Mouse (Mus musculus) frontal cortex, adult 2 months (tissue): ENCODE data around the gene Pnrc2. TPM values are rescaled to one million over a fixed set of nuclear protein-coding genes. Genes with fewer than 3 reads are reported as not detected.
A peak's percentile ranks its signal among the peaks of the same experiment; 100 is the strongest.

Source experiments
- DNase-seq, 2 experiments: peaks; one replicate each; pipeline ENCODE4 v3.0.0; 2022; ENCODE audit warnings: low spot score in 1 of 2; ENCODE audit errors: extremely low spot score in 1 of 2
- polyA plus RNA-seq: library from polyadenylated mRNA; depleted of rRNA; stranded (reverse); fragments of >200 nt; gene quantifications from 2 replicates; pipeline ENCODE4 v1.2.3, GENCODE M21; 2012

Gene Pnrc2
- polyA plus RNA-seq, 1 experiment, result 68.6 TPM

- DNase-seq, result no peak
Observed at GRCm38 (mm10) chr4:135895071-135895571, 21.5 kb upstream of the Pnrc2 start, which contains the start of gene Cnr2. TSS of gene Cnr2 (plus strand) at chr4:135895394.

- DNase-seq, result no peak
Observed at GRCm38 (mm10) chr4:135892884-135893283, 19.2 kb upstream of the Pnrc2 start.

GRCm38 (mm10) chr4:135891539-135891938, 17.9 kb upstream of the Pnrc2 start:
- DNase-seq, result no peak

GRCm38 (mm10) chr4:135889884-135890283, 16.2 kb upstream of the Pnrc2 start:
- peak in 1 of 2 experiments; percentile 79 for DNase-seq

- DNase-seq, result no peak
Observed at GRCm38 (mm10) chr4:135889146-135889883, 15.7 kb upstream of the Pnrc2 start.

- no peak for DNase-seq
Observed at GRCm38 (mm10) chr4:135888448-135889057, 14.9 kb upstream of the Pnrc2 start.

- no peak for DNase-seq
Observed at GRCm38 (mm10) chr4:135886184-135886583, 12.5 kb upstream of the Pnrc2 start.

GRCm38 (mm10) chr4:135885676-135886075, 12.0 kb upstream of the Pnrc2 start:
- no peak for DNase-seq

- DNase-seq, result no peak
Observed at GRCm38 (mm10) chr4:135884531-135884930, 10.9 kb upstream of the Pnrc2 start.

- no peak for DNase-seq
Observed at GRCm38 (mm10) chr4:135883881-135884516, 10.3 kb upstream of the Pnrc2 start.

GRCm38 (mm10) chr4:135883401-135883851, 9.8 kb upstream of the Pnrc2 start:
- DNase-seq, result no peak

GRCm38 (mm10) chr4:135882023-135882422, 8.4 kb upstream of the Pnrc2 start:
- no peak for DNase-seq

GRCm38 (mm10) chr4:135880576-135880975, 6.9 kb upstream of the Pnrc2 start:
- DNase-seq, result no peak

- no peak for DNase-seq
Observed at GRCm38 (mm10) chr4:135880018-135880417, 6.4 kb upstream of the Pnrc2 start.

GRCm38 (mm10) chr4:135879021-135879420, 5.4 kb upstream of the Pnrc2 start:
- DNase-seq, result no peak

- DNase-seq, result peak in 1 of 2 experiments; percentile 51
Observed at GRCm38 (mm10) chr4:135877742-135878141, 4.1 kb upstream of the Pnrc2 start.

GRCm38 (mm10) chr4:135876583-135877020, 3.0 kb upstream of the Pnrc2 start:
- DNase-seq, result peak; percentile 71 to 85

GRCm38 (mm10) chr4:135875991-135876582, 2.4 kb upstream of the Pnrc2 start:
- no peak for DNase-seq

- DNase-seq, result no peak
Observed at GRCm38 (mm10) chr4:135875546-135875945, 1.9 kb upstream of the Pnrc2 start.

GRCm38 (mm10) chr4:135874564-135875535, 1.2 kb upstream of the Pnrc2 start:
- no peak for DNase-seq
